Mouse (Mus musculus) ES-E14 (cell line): ENCODE results near the gene Olfr63. TPM values are rescaled to one million over a fixed set of nuclear protein-coding genes. Genes with fewer than 3 reads are reported as not detected.
"Not testable (repeated sequence)": the region's sequence is repeated elsewhere in the genome, so short reads cannot be mapped to it uniquely, and the experiment has no call there.

Experiments used
- DNase-seq: peaks from one replicate; pipeline ENCODE4 v3.0.0-alpha.2; 2013; ENCODE audit warnings: low read depth, low spot score
- H3K27ac ChIP-seq: 2 replicates; pipeline ENCODE4 v1.5.1; 2012; ENCODE audit warnings: low read depth, mild to moderate bottlenecking, low read length, moderate library complexity, mixed read lengths; ENCODE audit not compliant: poor library complexity, insufficient read depth, severe bottlenecking
- H3K36me3 ChIP-seq: 2 replicates; pipeline ENCODE4 v1.6.1; 2012; ENCODE audit warnings: mild to moderate bottlenecking, low read length, moderate library complexity, mixed read lengths; ENCODE audit not compliant: control insufficient read depth, poor library complexity, insufficient read depth, severe bottlenecking
- H3K4me1 ChIP-seq, 2 experiments: fragments of 150-350 bp in 1 of 2; sonication (generic) in 1 of 2; 2 replicates each; pipeline ENCODE4 v1.6.1; 2012; ENCODE audit warnings: low read length in 2 of 2, mild to moderate bottlenecking in 1 of 2, mixed read lengths in 1 of 2; ENCODE audit not compliant: control insufficient read depth in 2 of 2, insufficient read depth in 2 of 2, poor library complexity in 1 of 2
- H3K4me3 ChIP-seq, 2 experiments: fragments of 150-350 bp in 1 of 2; sonication (generic) in 1 of 2; 2 replicates each; pipeline ENCODE4 v1.5.1; 2012; ENCODE audit warnings: low read length in 2 of 2, low read depth in 1 of 2, mild to moderate bottlenecking in 1 of 2, mixed read lengths in 1 of 2; ENCODE audit not compliant: insufficient read depth in 1 of 2, poor library complexity in 1 of 2, severe bottlenecking in 1 of 2
- H3K9ac ChIP-seq: 2 replicates; pipeline ENCODE4 v1.6.1; 2012; ENCODE audit warnings: low read depth, mild to moderate bottlenecking, low read length, mixed read lengths; ENCODE audit not compliant: poor library complexity, insufficient read depth, severe bottlenecking
- H3K9me3 ChIP-seq: fragments of 150-350 bp; sonication (generic); 2 replicates; pipeline ENCODE4 v1.6.1; 2012; ENCODE audit warnings: low read depth, mild to moderate bottlenecking, low read length; ENCODE audit not compliant: control insufficient read depth, insufficient read depth
- CHD2 ChIP-seq: IDR thresholded peaks from 2 replicates; pipeline ENCODE4 v1.6.1; 2014; ENCODE audit warnings: mild to moderate bottlenecking, low read depth, low read length, inconsistent platforms
- HCFC1 ChIP-seq: IDR thresholded peaks from 2 replicates; pipeline ENCODE4 v1.6.1; 2012; ENCODE audit warnings: low read length, inconsistent platforms, borderline replicate concordance; ENCODE audit not compliant: insufficient read depth
- MAFK ChIP-seq: IDR thresholded peaks from 2 replicates; pipeline ENCODE4 v1.6.1; 2014; ENCODE audit warnings: mild to moderate bottlenecking, low read depth, low read length, inconsistent platforms; ENCODE audit not compliant: insufficient read depth
- ZC3H11A ChIP-seq: IDR thresholded peaks from 2 replicates; pipeline ENCODE4 v1.6.1; 2012; ENCODE audit warnings: low read depth, mild to moderate bottlenecking, inconsistent platforms, low read length, borderline replicate concordance
- ZNF384 ChIP-seq: IDR thresholded peaks from 2 replicates; pipeline ENCODE4 v1.6.1; 2012; ENCODE audit warnings: low read depth, low read length, inconsistent platforms
- in situ Hi-C, 2 experiments: fragments of 600-800 bp; cut with MboI; formaldehyde crosslinking; loops; one replicate each; pipeline ENCODE4 v1.15.1; 2025; ENCODE audit warnings: low sequenced_read_pairs in 2 of 2, inconsistent platforms in 1 of 2; ENCODE audit not compliant: unreplicated experiment in 2 of 2
- total RNA-seq: library from RNA; depleted of rRNA; stranded (reverse); fragments of 300-350 nt; gene quantifications from 2 replicates; pipeline ENCODE4 v1.2.3, GENCODE M21; 2012; rRNA removed

The Olfr63 gene
- total RNA-seq, result not detected in 2 replicates

DNA sequence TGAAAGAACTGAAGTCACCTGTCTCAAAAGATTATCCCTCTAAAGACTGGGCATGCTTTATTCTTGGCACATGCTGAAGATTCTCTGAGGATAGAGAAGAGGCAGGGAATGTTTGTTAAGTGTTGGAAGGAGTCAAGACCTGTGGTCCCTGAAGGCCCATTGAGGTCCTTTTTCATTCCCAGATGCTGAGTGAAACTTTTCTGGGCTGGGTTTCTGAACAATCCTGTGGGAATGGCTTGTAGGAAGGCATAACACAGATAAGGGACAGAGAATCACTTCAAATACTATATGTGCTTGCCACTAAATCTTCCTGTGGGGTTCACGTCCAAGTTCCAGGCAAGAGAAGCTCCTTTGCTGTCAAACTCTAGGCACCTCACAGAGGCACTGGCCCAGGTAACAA lies at the start of gene Olfr63:
Gene Olfr63 (plus strand): TSS at position 301 of the 400 bp plus-strand sequence.
- TF ChIP-seq CHD2 (no peak), ZNF384 (no peak), ZC3H11A (no peak), MAFK (no peak), HCFC1 (no peak)
- in situ Hi-C loops, result no loop called here
- no peaks in the 10 kb centered on the region for H3K4me1 ChIP-seq

DNA sequence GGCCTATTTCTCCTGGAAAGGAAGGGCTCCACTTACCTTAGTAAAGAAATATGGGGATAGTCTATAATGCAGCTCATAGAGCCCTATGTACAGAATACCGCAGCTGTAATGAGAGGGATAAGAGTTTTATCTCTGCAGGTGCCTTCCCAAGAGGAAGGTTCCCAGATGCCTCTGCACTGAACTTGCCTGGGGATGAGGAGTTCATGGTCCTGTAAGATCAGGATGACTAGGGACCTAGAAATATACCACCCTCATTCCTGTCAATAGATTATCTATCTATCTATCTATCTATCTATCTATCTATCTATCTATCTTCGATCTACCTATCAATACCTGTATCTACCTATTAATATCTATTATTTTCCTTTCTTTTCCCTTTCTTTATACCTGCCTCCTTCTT lies 42.9 kb upstream of the Olfr63 start, which contains the start of gene Olfr1564:
Gene Olfr1564 (minus strand): TSS at position 101 of the 400 bp plus-strand sequence.
- H3K9me3 ChIP-seq, result no peaks in the 10 kb centered on the region
- TF ChIP-seq ZC3H11A, result no peak
- no peak for TF ChIP-seq HCFC1
- TF ChIP-seq MAFK, result no peak
- TF ChIP-seq ZNF384, result no peak
- no peak for TF ChIP-seq CHD2
- no peak within 1 kb of the TSS for H3K27ac ChIP-seq
- H3K36me3 ChIP-seq, result no peaks in the 10 kb centered on the region
- no peaks in the 10 kb centered on the region for H3K4me1 ChIP-seq
- H3K9ac ChIP-seq, result no peak within 1 kb of the TSS
- H3K4me3 ChIP-seq, result no peak within 1 kb of the TSS
- in situ Hi-C loops, result no loop called here
- no peak for DNase-seq

More for the DNA sequence above, at the start of gene Olfr63:
- no peak within 1 kb of the TSS for H3K4me3 ChIP-seq
- no peaks in the 10 kb centered on the region for H3K9me3 ChIP-seq
- H3K9ac ChIP-seq, result no peak within 1 kb of the TSS
- H3K36me3 ChIP-seq, result no peaks in the 10 kb centered on the region
- no peak for DNase-seq
- no peak within 1 kb of the TSS for H3K27ac ChIP-seq

DNA sequence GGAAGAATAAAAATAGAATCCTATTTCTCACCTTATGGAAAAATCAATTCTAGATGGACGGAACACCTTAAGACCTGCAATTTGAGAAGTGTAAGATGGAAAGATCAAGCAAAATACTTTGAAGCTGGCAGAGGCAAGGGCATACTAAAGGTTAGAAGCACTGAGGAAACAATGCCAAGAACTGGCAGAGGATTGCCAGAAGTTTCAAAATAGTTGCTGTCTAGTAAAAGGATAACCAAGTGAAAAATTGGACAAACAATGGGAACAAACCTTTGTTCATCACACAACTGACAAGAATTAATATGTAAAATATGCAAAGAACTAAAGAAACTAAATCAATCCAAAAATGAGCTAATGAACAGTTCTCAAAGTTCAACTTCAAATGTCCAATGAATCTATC lies 27.8 kb upstream of the Olfr63 start:
- H3K4me1 ChIP-seq, H3K9ac ChIP-seq, H3K9me3 ChIP-seq, in situ Hi-C loops, DNase-seq, H3K36me3 ChIP-seq, H3K4me3 ChIP-seq, H3K27ac ChIP-seq: not testable (repeated sequence)

DNA sequence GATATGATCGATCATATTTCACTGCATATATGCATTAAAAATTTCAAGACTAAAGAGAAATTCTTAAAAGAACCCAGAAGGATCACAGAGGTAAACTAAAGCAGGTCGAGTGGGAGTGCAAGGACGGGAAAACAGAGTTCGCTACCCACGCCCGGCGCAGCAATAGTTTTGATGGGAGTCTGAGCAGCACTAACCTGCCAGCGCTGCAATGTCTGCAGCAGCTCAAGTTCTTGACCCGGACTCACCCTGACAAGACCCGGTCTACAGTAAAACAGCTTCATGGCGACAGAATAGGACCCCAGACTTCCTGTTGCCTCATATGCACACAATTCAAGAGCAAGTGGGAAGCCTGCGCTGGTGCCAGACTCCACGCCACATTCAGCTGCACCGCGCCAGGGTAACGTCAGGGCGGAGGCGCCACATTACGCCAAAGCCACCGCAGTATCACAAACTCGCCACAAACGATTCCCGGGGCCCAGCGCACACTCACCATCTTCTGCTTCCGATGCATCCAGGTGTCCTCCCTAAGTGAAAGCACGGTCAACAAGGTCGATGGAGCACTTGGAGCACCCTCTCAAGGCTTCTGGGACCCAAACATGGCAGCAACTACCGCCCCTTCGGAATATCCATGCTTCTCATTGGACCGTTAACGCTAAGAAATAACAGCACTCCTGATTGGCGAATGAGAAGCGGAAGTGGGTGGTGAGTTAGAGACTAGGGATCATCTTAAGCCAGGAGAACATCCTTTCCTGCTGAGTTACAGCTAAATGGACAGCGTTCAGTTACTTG lies 9.8 kb upstream of the Olfr63 start, which contains the start of gene Zfp955a:
Gene Zfp955a (minus strand): TSS at position 616 of the 789 bp plus-strand sequence.
- H3K36me3 ChIP-seq, H3K9ac ChIP-seq, in situ Hi-C loops, H3K4me1 ChIP-seq, DNase-seq, H3K9me3 ChIP-seq, H3K27ac ChIP-seq, H3K4me3 ChIP-seq: not testable (repeated sequence)

DNA sequence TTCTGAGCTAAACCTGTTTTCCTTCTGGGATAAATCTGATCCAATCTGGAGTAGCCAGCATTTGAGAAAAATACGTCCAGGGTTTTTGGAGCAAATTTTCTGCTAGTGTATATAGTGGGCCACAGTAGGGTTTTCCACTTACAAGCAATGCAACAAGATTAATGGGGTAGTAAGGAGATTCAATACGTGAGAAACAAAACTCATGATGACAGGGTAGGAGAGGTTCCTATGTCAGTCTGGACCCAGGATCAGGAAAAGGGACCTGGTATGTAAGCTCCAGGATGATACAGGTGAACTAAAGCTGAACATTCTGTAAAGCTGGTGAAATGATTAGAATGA lies 9.2 kb upstream of the Olfr63 start:
- H3K36me3 ChIP-seq, H3K27ac ChIP-seq, H3K9me3 ChIP-seq, in situ Hi-C loops, H3K4me1 ChIP-seq, H3K4me3 ChIP-seq, DNase-seq, H3K9ac ChIP-seq: not testable (repeated sequence)
